Mouse (Mus musculus): ENCODE results near the gene Ank3. TPM values are rescaled to one million over a fixed set of nuclear protein-coding genes. Genes with fewer than 3 reads are reported as not detected.

Ank3 gene
- polyA plus RNA-seq, 1 experiment from 2014 or later: 60.0 TPM

- Histone ChIP-seq H3K9me3 (replicated peaks; ENCODE audit: control insufficient read depth, low read length) (no peaks in the 10 kb centered on the region), H3K36me3 (ENCODE audit: control insufficient read depth, insufficient read depth, low read length) (no peaks in the 10 kb centered on the region), H3K27me3 (replicated peaks; ENCODE audit: control insufficient read depth, insufficient read depth, low read length) (no peaks in the 10 kb centered on the region), H3K4me2 (ENCODE audit: low read length) (no peak overlapping the region), H3K9ac (ENCODE audit: low read length) (no peak overlapping the region), H3K4me3 (ENCODE audit: low read depth, low read length) (no peak overlapping the region), H3K27ac (ENCODE audit: low read depth, low read length) (no peak overlapping the region), H3K4me1 (ENCODE audit: control insufficient read depth, insufficient read depth, low read length) (peaks cover 6% of the 10 kb centered on the region; the same call in 1 of the 2 replicates)
- 86% methylated on average over 10 of the region's 10 CpGs for WGBS
- ATAC-seq (no peak), DNase-seq (ENCODE audit: low spot score) (no peak)
Measured at GRCm38 (mm10) chr10:69532169-69532730, 133.7 kb downstream of the Ank3 start.

- no peaks in the 10 kb centered on the region for H3K36me3 ChIP-seq (ENCODE audit: control insufficient read depth, insufficient read depth, low read length)
- peaks cover 6% of the 10 kb centered on the region; the same call in 1 of the 2 replicates for H3K4me1 ChIP-seq (ENCODE audit: control insufficient read depth, insufficient read depth, low read length)
- H3K4me2 ChIP-seq (ENCODE audit: low read length): peak overlapping the region; percentile 53
- H3K27ac ChIP-seq (ENCODE audit: low read depth, low read length): peak overlapping the region; percentile 86
- H3K27me3 ChIP-seq (replicated peaks; ENCODE audit: control insufficient read depth, insufficient read depth, low read length): no peaks in the 10 kb centered on the region
- no peaks in the 10 kb centered on the region for H3K9me3 ChIP-seq (replicated peaks; ENCODE audit: control insufficient read depth, low read length)
- peak overlapping the region; percentile 72 for H3K9ac ChIP-seq (ENCODE audit: low read length)
- peak; percentile 84 for DNase-seq (ENCODE audit: low spot score)
- peak; percentile 84 for ATAC-seq
- WGBS: 4% methylated on average over 22 of the region's 22 CpGs
- H3K4me3 ChIP-seq (ENCODE audit: low read depth, low read length): peak overlapping the region; percentile 48
Measured at GRCm38 (mm10) chr10:69533505-69534388, 135.2 kb downstream of the Ank3 start.

DNA sequence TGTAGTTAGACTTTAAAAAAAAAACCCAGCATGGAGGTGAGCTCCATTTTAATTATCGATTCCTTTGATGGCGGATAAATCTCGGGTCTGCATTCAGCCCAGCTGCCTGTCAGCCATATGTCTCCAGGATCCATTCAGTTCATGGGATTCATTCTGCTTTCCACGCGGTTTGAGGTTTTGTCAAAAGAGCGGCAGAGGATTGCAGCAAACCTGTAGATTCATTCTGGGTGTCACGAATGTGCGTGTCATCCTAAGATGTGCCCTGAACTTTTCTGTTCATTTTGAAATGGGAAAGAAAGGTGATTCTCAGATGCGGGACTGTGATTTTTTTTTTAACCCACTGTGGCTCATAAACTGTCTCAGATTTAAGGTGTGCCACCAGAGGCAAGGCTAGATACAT is 136.1 kb downstream of the Ank3 start:
- Histone ChIP-seq H3K4me3 (ENCODE audit: low read depth, low read length) (peak overlapping the region; percentile 48), H3K9me3 (replicated peaks; ENCODE audit: control insufficient read depth, low read length) (no peaks in the 10 kb centered on the region), H3K36me3 (ENCODE audit: control insufficient read depth, insufficient read depth, low read length) (no peaks in the 10 kb centered on the region), H3K4me2 (ENCODE audit: low read length) (peak overlapping the region; percentile 53), H3K4me1 (ENCODE audit: control insufficient read depth, insufficient read depth, low read length) (peaks cover 6% of the 10 kb centered on the region; the same call in 1 of the 2 replicates), H3K27me3 (replicated peaks; ENCODE audit: control insufficient read depth, insufficient read depth, low read length) (no peaks in the 10 kb centered on the region), H3K9ac (ENCODE audit: low read length) (peak overlapping the region; percentile 72), H3K27ac (ENCODE audit: low read depth, low read length) (peak overlapping the region; percentile 86; the same call in 1 of the 2 replicates)
- DNase-seq (ENCODE audit: low spot score): peak; percentile 59
- no peak for ATAC-seq
- 42% methylated on average over 9 of the region's 9 CpGs for WGBS

DNA sequence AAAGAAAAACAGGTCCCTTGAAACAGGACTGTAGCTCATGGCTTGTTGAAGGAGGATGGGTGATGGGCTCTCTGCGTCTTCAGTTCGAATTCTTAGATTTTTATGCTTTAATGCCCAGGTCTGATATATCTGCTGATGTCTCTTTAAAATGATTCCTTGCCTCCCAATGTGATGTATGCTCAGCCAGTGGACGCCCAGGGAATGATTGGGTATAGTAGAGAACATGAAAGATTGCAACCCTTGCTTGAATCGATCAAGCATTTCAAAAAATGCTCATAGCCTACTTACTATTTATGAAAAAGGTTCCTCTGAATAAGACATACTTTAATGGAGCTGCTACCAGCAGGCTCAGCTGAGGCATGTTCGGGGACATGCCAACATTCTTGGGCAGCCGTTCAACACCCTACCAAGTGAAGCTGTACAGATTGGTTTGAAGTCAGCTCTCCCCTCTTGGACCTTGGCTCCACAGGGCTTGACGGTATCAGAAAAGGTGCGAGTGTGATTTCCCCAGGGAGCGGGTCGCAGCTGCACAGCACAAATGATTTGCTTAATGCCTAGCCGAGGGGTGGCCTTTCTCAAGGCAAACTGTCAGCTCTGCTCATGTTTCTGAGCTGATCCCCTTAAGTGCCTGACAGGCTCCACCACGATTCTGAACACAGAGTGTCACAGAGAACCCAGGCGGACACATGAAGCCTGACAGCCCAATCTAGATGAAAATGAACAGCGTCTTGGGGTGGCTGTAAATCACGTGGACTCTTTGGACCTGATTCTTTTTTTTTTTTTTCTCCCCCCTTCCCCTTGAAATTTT is 136.8 kb downstream of the Ank3 start:
- ATAC-seq (peak; percentile 63), DNase-seq (ENCODE audit: low spot score) (peak; percentile 72)
- 46% methylated on average over 15 of the region's 15 CpGs for WGBS
- Histone ChIP-seq H3K4me2 (ENCODE audit: low read length) (peak overlapping the region; percentile 53), H3K36me3 (ENCODE audit: control insufficient read depth, insufficient read depth, low read length) (no peaks in the 10 kb centered on the region), H3K4me3 (ENCODE audit: low read depth, low read length) (peak overlapping the region; percentile 48), H3K9ac (ENCODE audit: low read length) (peak overlapping the region; percentile 72), H3K4me1 (ENCODE audit: control insufficient read depth, insufficient read depth, low read length) (peaks cover 6% of the 10 kb centered on the region; the same call in 1 of the 2 replicates), H3K9me3 (replicated peaks; ENCODE audit: control insufficient read depth, low read length) (no peaks in the 10 kb centered on the region), H3K27ac (ENCODE audit: low read depth, low read length) (peak overlapping the region; percentile 86), H3K27me3 (replicated peaks; ENCODE audit: control insufficient read depth, insufficient read depth, low read length) (no peaks in the 10 kb centered on the region)

DNA sequence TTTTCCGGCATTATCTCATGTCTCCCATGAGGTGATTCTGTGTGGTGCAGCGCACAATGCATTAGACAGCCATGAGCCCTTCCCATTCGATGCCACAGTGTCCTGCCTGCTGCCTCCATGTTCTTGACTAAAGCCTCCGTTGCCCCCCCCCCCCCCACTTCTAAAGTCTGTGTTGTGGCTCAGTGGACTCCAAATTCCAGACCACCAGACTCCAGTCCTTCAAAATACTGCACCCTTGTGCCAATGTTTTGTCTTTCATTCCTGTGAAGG is 137.3 kb downstream of the Ank3 start:
- Histone ChIP-seq H3K9ac (ENCODE audit: low read length) (peak overlapping the region; percentile 72), H3K27me3 (replicated peaks; ENCODE audit: control insufficient read depth, insufficient read depth, low read length) (no peaks in the 10 kb centered on the region), H3K27ac (ENCODE audit: low read depth, low read length) (peak overlapping the region; percentile 86), H3K9me3 (replicated peaks; ENCODE audit: control insufficient read depth, low read length) (no peaks in the 10 kb centered on the region), H3K4me3 (ENCODE audit: low read depth, low read length) (peak overlapping the region; percentile 48), H3K4me1 (ENCODE audit: control insufficient read depth, insufficient read depth, low read length) (peaks cover 6% of the 10 kb centered on the region; the same call in 1 of the 2 replicates), H3K4me2 (ENCODE audit: low read length) (peak overlapping the region; percentile 53), H3K36me3 (ENCODE audit: control insufficient read depth, insufficient read depth, low read length) (no peaks in the 10 kb centered on the region)
- DNase-seq (ENCODE audit: low spot score) (no peak), ATAC-seq (peak; percentile 13; the same call in 1 of the 2 replicates)
- 70% methylated on average over 4 of the region's 4 CpGs for WGBS

DNA sequence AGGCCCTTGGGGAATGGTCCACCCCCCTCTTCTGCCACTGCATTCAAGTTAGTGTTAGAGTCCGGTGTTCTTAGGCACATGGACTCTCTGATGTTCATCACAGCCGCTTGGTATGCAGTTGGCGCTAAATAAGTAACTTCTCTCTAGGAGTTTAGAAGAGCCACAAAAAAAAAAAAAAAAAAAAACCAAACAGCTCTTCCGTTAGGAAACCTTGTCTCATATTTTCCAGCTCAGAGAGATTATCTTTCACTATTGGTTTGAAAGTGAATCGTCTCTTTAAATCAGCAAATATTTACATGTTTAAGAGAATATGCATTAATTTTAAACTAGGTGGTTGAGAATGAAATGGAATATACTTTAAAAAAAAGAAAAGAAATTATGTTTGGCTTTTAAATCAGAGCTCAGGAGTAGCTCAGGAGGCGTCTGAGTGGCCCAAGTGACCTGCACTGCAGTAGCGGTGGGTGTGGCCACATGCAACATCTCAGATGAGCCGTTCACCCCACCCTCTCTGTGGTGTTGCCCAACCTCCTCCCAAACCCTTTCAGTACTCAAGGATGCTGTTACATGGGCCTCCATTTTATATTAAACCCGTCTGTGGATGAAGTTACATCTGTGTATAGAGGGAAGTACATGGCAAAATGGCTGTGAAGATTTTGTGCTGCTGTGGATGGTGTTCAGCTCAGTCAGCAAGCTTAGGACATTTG is 138.0 kb downstream of the Ank3 start:
- Histone ChIP-seq H3K36me3 (ENCODE audit: control insufficient read depth, insufficient read depth, low read length) (no peaks in the 10 kb centered on the region), H3K27me3 (replicated peaks; ENCODE audit: control insufficient read depth, insufficient read depth, low read length) (no peaks in the 10 kb centered on the region), H3K9me3 (replicated peaks; ENCODE audit: control insufficient read depth, low read length) (no peaks in the 10 kb centered on the region), H3K4me3 (ENCODE audit: low read depth, low read length) (peak overlapping the region; percentile 48), H3K4me1 (ENCODE audit: control insufficient read depth, insufficient read depth, low read length) (peaks cover 6% of the 10 kb centered on the region; the same call in 1 of the 2 replicates), H3K9ac (ENCODE audit: low read length) (peak overlapping the region; percentile 72), H3K27ac (ENCODE audit: low read depth, low read length) (peak overlapping the region; percentile 86; the same call in 1 of the 2 replicates), H3K4me2 (ENCODE audit: low read length) (peak overlapping the region; percentile 53)
- DNase-seq (ENCODE audit: low spot score): no peak
- ATAC-seq: no peak
- 85% methylated on average over 9 of the region's 9 CpGs for WGBS

DNA sequence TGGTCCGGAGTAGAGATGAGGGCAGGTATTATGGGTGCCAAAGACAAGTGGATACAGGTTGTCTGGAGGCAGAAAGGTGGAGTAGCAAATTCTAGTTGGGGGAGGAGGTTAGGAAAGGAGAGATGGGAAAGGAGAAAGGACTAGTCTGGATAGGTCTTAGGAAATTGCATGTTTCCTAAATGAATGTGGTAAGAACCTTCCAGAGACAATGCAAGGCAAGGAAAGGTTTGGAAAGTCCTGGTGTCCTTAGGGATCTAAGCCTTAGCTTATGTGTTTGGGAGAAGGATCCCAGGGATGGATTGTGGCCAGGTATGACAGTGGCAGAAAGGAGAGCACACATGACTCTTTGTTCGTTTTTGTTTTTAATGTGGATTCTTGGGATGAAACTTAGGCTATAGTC is 139.7 kb downstream of the Ank3 start:
- no peak overlapping the region; the same call in 1 of the 2 replicates for H3K4me2 ChIP-seq (ENCODE audit: low read length)
- ATAC-seq: no peak

DNA sequence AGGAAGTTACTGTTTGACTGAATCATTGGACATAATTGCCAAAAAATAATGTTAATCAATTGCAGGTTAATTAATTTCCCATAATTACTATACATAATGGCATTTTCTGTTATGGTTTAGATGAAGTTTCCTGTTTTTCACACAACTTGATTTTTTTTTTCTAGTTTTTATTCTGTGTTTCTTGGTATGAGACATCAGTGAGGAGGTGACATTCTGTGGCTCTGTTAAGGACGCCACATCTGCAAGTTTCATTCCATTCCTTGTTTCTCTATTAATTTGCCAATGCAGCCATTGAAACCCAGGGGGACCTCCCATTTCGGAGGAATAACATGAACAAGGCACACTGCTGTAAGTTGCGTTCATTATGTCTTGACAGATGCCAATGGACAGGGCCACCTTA is 143.9 kb downstream of the Ank3 start:
- H3K9ac ChIP-seq (ENCODE audit: low read length): no peak overlapping the region
- H3K9me3 ChIP-seq (replicated peaks; ENCODE audit: control insufficient read depth, low read length): no peaks in the 10 kb centered on the region
- no peaks in the 10 kb centered on the region for H3K36me3 ChIP-seq (ENCODE audit: control insufficient read depth, insufficient read depth, low read length)
- H3K27me3 ChIP-seq (replicated peaks; ENCODE audit: control insufficient read depth, insufficient read depth, low read length): no peaks in the 10 kb centered on the region
- no peak for DNase-seq (ENCODE audit: low spot score)
- WGBS: 93% methylated on average over 3 of the region's 3 CpGs
- H3K4me1 ChIP-seq (ENCODE audit: control insufficient read depth, insufficient read depth, low read length): peaks cover 9% of the 10 kb centered on the region; the same call in 1 of the 2 replicates
- H3K4me3 ChIP-seq (ENCODE audit: low read depth, low read length): no peak overlapping the region
- ATAC-seq: no peak
- H3K27ac ChIP-seq (ENCODE audit: low read depth, low read length): no peak overlapping the region
- no peak overlapping the region for H3K4me2 ChIP-seq (ENCODE audit: low read length)

More for the DNA sequence above, 139.7 kb downstream of the Ank3 start:
- H3K27me3 ChIP-seq (replicated peaks; ENCODE audit: control insufficient read depth, insufficient read depth, low read length): no peaks in the 10 kb centered on the region
- no peak overlapping the region for H3K27ac ChIP-seq (ENCODE audit: low read depth, low read length)
- peaks cover 3% of the 10 kb centered on the region; the same call in 1 of the 2 replicates for H3K4me1 ChIP-seq (ENCODE audit: control insufficient read depth, insufficient read depth, low read length)
- H3K9ac ChIP-seq (ENCODE audit: low read length): no peak overlapping the region
- H3K9me3 ChIP-seq (replicated peaks; ENCODE audit: control insufficient read depth, low read length): no peaks in the 10 kb centered on the region
- WGBS: 89% methylated on average over 2 of the region's 2 CpGs
- H3K36me3 ChIP-seq (ENCODE audit: control insufficient read depth, insufficient read depth, low read length): no peaks in the 10 kb centered on the region
- DNase-seq (ENCODE audit: low spot score): no peak
- H3K4me3 ChIP-seq (ENCODE audit: low read depth, low read length): no peak overlapping the region

Data from forebrain, embryonic 14.5 days (tissue).